20 mouse cellular contexts compared by ENCODE assay signal in genomic region chr4:136863517-136863916, GRCm38 (mm10). TPM values are rescaled to one million over a fixed set of nuclear protein-coding genes. Genes with fewer than 3 reads are reported as not detected.
DNase-seq lines count a peak whose midpoint lies in the region; ATAC-seq and TF ChIP-seq lines count a peak whose summit lies in the region.
"Had no signal": no experiment of that assay in that cellular context is flagged by ENCODE, and none has a peak within 500 bp of the region (broad histone marks: within the 10 kb centered on the region; RNA-seq: fewer than 3 reads in every experiment).

No protein-coding gene starts in this region.

- no peak overlapping the region for H3K4me2 ChIP-seq in forebrain, embryonic 16.5 days (ENCODE audit: low read length)
- no peak overlapping the region for H3K4me2 ChIP-seq in midbrain, postnatal 0 days (ENCODE audit: low read depth, low read length, poor library complexity, severe bottlenecking)
- H3K4me2 ChIP-seq: heart, embryonic 13.5 days; hindbrain, embryonic 12.5 days had no signal

- WGBS in forebrain, embryonic 10.5 days: 56% methylated on average over 9 of the region's 9 CpGs
- WGBS in forebrain, embryonic 16.5 days: 44% methylated on average over 9 of the region's 9 CpGs
- WGBS in midbrain, embryonic 10.5 days: 34% methylated on average over 9 of the region's 9 CpGs
- WGBS in midbrain, postnatal 0 days: 15% methylated on average over 9 of the region's 9 CpGs

- H3K4me3 ChIP-seq in forebrain, embryonic 10.5 days: no peak overlapping the region
- no peak overlapping the region for H3K4me3 ChIP-seq in forebrain, embryonic 16.5 days (replicated peaks; ENCODE audit: low read length)
- H3K4me3 ChIP-seq in midbrain, embryonic 10.5 days: no peak overlapping the region
- no peak overlapping the region for H3K4me3 ChIP-seq in midbrain, postnatal 0 days (ENCODE audit: low read depth, low read length)
- H3K4me3 ChIP-seq: heart, embryonic 13.5 days; hindbrain, embryonic 12.5 days had no signal

- H3K9ac ChIP-seq in forebrain, embryonic 16.5 days (replicated peaks; ENCODE audit: low read depth, low read length): no peak overlapping the region
- no peak overlapping the region for H3K9ac ChIP-seq in midbrain, postnatal 0 days (replicated peaks; ENCODE audit: low read length, poor library complexity, severe bottlenecking)
- H3K9ac ChIP-seq: forebrain, postnatal 0 days; heart, embryonic 13.5 days; hindbrain, embryonic 12.5 days had no signal

- no peak for ATAC-seq in forebrain, embryonic 16.5 days
- no peak for ATAC-seq in midbrain, postnatal 0 days (ENCODE audit: low FRiP score)
- ATAC-seq: forebrain, postnatal 0 days; hindbrain, postnatal 0 days had no signal

- H3K36me3 ChIP-seq in forebrain, embryonic 10.5 days (replicated peaks): no peaks in the 10 kb centered on the region
- no peaks in the 10 kb centered on the region for H3K36me3 ChIP-seq in forebrain, embryonic 16.5 days (ENCODE audit: control insufficient read depth, insufficient read depth)
- no peaks in the 10 kb centered on the region for H3K36me3 ChIP-seq in midbrain, embryonic 10.5 days
- no peaks in the 10 kb centered on the region for H3K36me3 ChIP-seq in midbrain, postnatal 0 days (ENCODE audit: insufficient read depth, low read length)
- H3K36me3 ChIP-seq: heart, embryonic 13.5 days; hindbrain, embryonic 12.5 days had no signal

- H3K27ac ChIP-seq in forebrain, embryonic 10.5 days: peak overlapping the region; percentile 87
- no peak overlapping the region for H3K27ac ChIP-seq in forebrain, embryonic 16.5 days (ENCODE audit: low read length)
- peak overlapping the region; percentile 93 for H3K27ac ChIP-seq in midbrain, embryonic 10.5 days (replicated peaks)
- H3K27ac ChIP-seq in midbrain, postnatal 0 days (ENCODE audit: low read depth, low read length): no peak overlapping the region
- H3K27ac ChIP-seq: heart, embryonic 13.5 days; hindbrain, postnatal 0 days had no signal

- TF ChIP-seq CTCF in midbrain, postnatal 0 days (IDR thresholded peaks at IDR 0.05): no peak

- peaks cover 91% of the 10 kb centered on the region for H3K4me1 ChIP-seq in forebrain, embryonic 10.5 days
- H3K4me1 ChIP-seq in forebrain, embryonic 16.5 days (replicated peaks; ENCODE audit: control insufficient read depth, insufficient read depth, low read length): peaks cover 26% of the 10 kb centered on the region
- H3K4me1 ChIP-seq in midbrain, embryonic 10.5 days: peaks cover 95% of the 10 kb centered on the region
- peaks cover 26% of the 10 kb centered on the region for H3K4me1 ChIP-seq in midbrain, postnatal 0 days (ENCODE audit: insufficient read depth, low read length)

- 0 out of 2 replicates have a peak, but pooled peaks cover 3% of the 10 kb centered on the region for H3K9me3 ChIP-seq in forebrain, embryonic 10.5 days
- H3K9me3 ChIP-seq in forebrain, embryonic 16.5 days (ENCODE audit: control insufficient read depth, low read length): no peaks in the 10 kb centered on the region
- H3K9me3 ChIP-seq in midbrain, embryonic 10.5 days (replicated peaks): no peaks in the 10 kb centered on the region
- no peaks in the 10 kb centered on the region for H3K9me3 ChIP-seq in midbrain, postnatal 0 days (ENCODE audit: low read length)
- H3K9me3 ChIP-seq: hindbrain, embryonic 12.5 days had no signal

- peaks cover 42% of the 10 kb centered on the region for H3K27me3 ChIP-seq in forebrain, embryonic 10.5 days (ENCODE audit: poor library complexity, severe bottlenecking)
- no peaks in the 10 kb centered on the region for H3K27me3 ChIP-seq in forebrain, embryonic 16.5 days (replicated peaks; ENCODE audit: control insufficient read depth, insufficient read depth, low read length)
- H3K27me3 ChIP-seq in midbrain, embryonic 10.5 days (ENCODE audit: low read depth, poor library complexity, severe bottlenecking): peaks cover 19% of the 10 kb centered on the region; the same call in 1 of the 2 replicates
- H3K27me3 ChIP-seq in midbrain, postnatal 0 days (ENCODE audit: insufficient read depth, low read length): no peaks in the 10 kb centered on the region

- DNase-seq in forebrain, embryonic 10.5 days (ENCODE audit: extremely low spot score, low spot score): no peak
- DNase-seq in midbrain, embryonic 10.5 days (ENCODE audit: low spot score): peak; percentile 47
- DNase-seq in midbrain, postnatal 0 days (ENCODE audit: low spot score): no peak
- DNase-seq in thymus, postnatal 0 days (ENCODE audit: low spot score): peak; percentile 33
- DNase-seq in thymus, postnatal 25 days: no peak
- DNase-seq in layer of hippocampus, postnatal 25 days (ENCODE audit: extremely low spot score in 1 of 2, low spot score in 1 of 2): no peak
- DNase-seq: adrenal gland, postnatal 10 days; cerebellum, adult 11-12 months; cerebellum, adult 9-10 months; cerebellum, postnatal 25 days; forebrain, postnatal 0 days; gastrocnemius, postnatal 36 days; heart, adult 11 months; heart, postnatal 36 days had no signal

RNA-seq across cellular contexts. Expression of gene C1qb, which starts 22.5 kb away (rescaled TPM):
- 15.1 and 15.5 TPM in 2 replicates for polyA plus RNA-seq in forebrain, embryonic 10.5 days (2016; fragmentation: Nextera tagmentation; extraction: Ambion mirVana)
- polyA plus RNA-seq in forebrain, embryonic 16.5 days (2015; fragmentation: Nextera tagmentation; extraction: Ambion mirVana): 24.1 and 32.0 TPM in 2 replicates
- 20.6 and 32.4 TPM in 2 replicates for polyA plus RNA-seq in midbrain, embryonic 10.5 days (2016; fragmentation: Nextera tagmentation; extraction: Ambion mirVana)
- 60.0 and 71.3 TPM in 2 replicates for total RNA-seq in midbrain, postnatal 0 days (2014; rRNA removed)
- polyA plus RNA-seq in midbrain, postnatal 0 days (2015; fragmentation: Nextera tagmentation; extraction: Ambion mirVana): 64.3 and 72.3 TPM in 2 replicates
- 124 and 132 TPM in 2 replicates for polyA plus RNA-seq in thymus, postnatal 0 days (2015; fragmentation: Nextera tagmentation; extraction: Ambion mirVana)
- 10 to 100 TPM; 50.7 to 56.9 TPM for total RNA-seq in layer of hippocampus, postnatal 25 days (2021)
- total RNA-seq: MEL had no signal
- polyA plus RNA-seq: C2C12 had no signal

RNA-seq across cellular contexts. Expression of gene Ephb2, which starts 27.7 kb away (rescaled TPM):
- polyA plus RNA-seq in forebrain, embryonic 10.5 days (2016; fragmentation: Nextera tagmentation; extraction: Ambion mirVana): 9.5 and 9.7 TPM in 2 replicates
- polyA plus RNA-seq in forebrain, embryonic 16.5 days (2015; fragmentation: Nextera tagmentation; extraction: Ambion mirVana): 12.3 and 13.1 TPM in 2 replicates
- polyA plus RNA-seq in midbrain, embryonic 10.5 days (2016; fragmentation: Nextera tagmentation; extraction: Ambion mirVana): 15.6 and 20.9 TPM in 2 replicates
- 149 and 202 TPM in 2 replicates for total RNA-seq in midbrain, postnatal 0 days (2014; rRNA removed)
- 13.6 and 15.6 TPM in 2 replicates for polyA plus RNA-seq in midbrain, postnatal 0 days (2015; fragmentation: Nextera tagmentation; extraction: Ambion mirVana)
- 2.6 and 3.3 TPM in 2 replicates for polyA plus RNA-seq in thymus, postnatal 0 days (2015; fragmentation: Nextera tagmentation; extraction: Ambion mirVana)
- 10 to 100 TPM; 24.0 to 29.2 TPM for total RNA-seq in layer of hippocampus, postnatal 25 days (2021)

RNA-seq across cellular contexts. Expression of gene C1qc, which starts 29.3 kb away (rescaled TPM):
- polyA plus RNA-seq in forebrain, embryonic 10.5 days (2016; fragmentation: Nextera tagmentation; extraction: Ambion mirVana): 5.0 and 6.9 TPM in 2 replicates
- polyA plus RNA-seq in forebrain, embryonic 16.5 days (2015; fragmentation: Nextera tagmentation; extraction: Ambion mirVana): 13.9 and 17.6 TPM in 2 replicates
- 7.1 and 12.9 TPM in 2 replicates for polyA plus RNA-seq in midbrain, embryonic 10.5 days (2016; fragmentation: Nextera tagmentation; extraction: Ambion mirVana)
- total RNA-seq in midbrain, postnatal 0 days (2014; rRNA removed): 62.7 and 79.7 TPM in 2 replicates
- 39.0 and 39.7 TPM in 2 replicates for polyA plus RNA-seq in midbrain, postnatal 0 days (2015; fragmentation: Nextera tagmentation; extraction: Ambion mirVana)
- polyA plus RNA-seq in thymus, postnatal 0 days (2015; fragmentation: Nextera tagmentation; extraction: Ambion mirVana): 75.3 and 77.9 TPM in 2 replicates
- total RNA-seq in layer of hippocampus, postnatal 25 days (2021): 10 to 100 TPM; 37.3 to 45.0 TPM
- total RNA-seq: MEL had no signal
- polyA plus RNA-seq: C2C12 had no signal

RNA-seq across cellular contexts. Expression of gene C1qa, which starts 35.1 kb away (rescaled TPM):
- 4.5 TPM in 2 replicates for polyA plus RNA-seq in forebrain, embryonic 10.5 days (2016; fragmentation: Nextera tagmentation; extraction: Ambion mirVana)
- polyA plus RNA-seq in forebrain, embryonic 16.5 days (2015; fragmentation: Nextera tagmentation; extraction: Ambion mirVana): 16.8 and 24.6 TPM in 2 replicates
- polyA plus RNA-seq in midbrain, embryonic 10.5 days (2016; fragmentation: Nextera tagmentation; extraction: Ambion mirVana): 4.9 and 9.1 TPM in 2 replicates
- total RNA-seq in midbrain, postnatal 0 days (2014; rRNA removed): 48.5 and 48.8 TPM in 2 replicates
- 38.8 and 44.4 TPM in 2 replicates for polyA plus RNA-seq in midbrain, postnatal 0 days (2015; fragmentation: Nextera tagmentation; extraction: Ambion mirVana)
- polyA plus RNA-seq in thymus, postnatal 0 days (2015; fragmentation: Nextera tagmentation; extraction: Ambion mirVana): 98.7 and 110 TPM in 2 replicates
- total RNA-seq in layer of hippocampus, postnatal 25 days (2021): 10 to 100 TPM; 48.2 to 51.3 TPM
- polyA plus RNA-seq: C2C12 had no signal

Comparison
In these comparisons a context has a peak if more than half of its experiments do, and no peak if none do; other contexts are left out.
1. DNase-seq: peak in midbrain, embryonic 10.5 days (single experiment) and thymus, postnatal 0 days (single experiment); none in forebrain, embryonic 10.5 days (single experiment), midbrain, postnatal 0 days (single experiment), thymus, postnatal 25 days (single experiment) and layer of hippocampus, postnatal 25 days (0 of 2).
2. H3K27ac ChIP-seq: peak in forebrain, embryonic 10.5 days (single experiment) and midbrain, embryonic 10.5 days (single experiment); none in forebrain, embryonic 16.5 days (single experiment) and midbrain, postnatal 0 days (single experiment).